Mouse (Mus musculus) hindbrain, embryonic 12.5 days (tissue): ENCODE measurements at regions not wholly inside any gene's neighbourhood (a gene's known extent, or its start where the extent isn't known, plus 50 kb on each side); places are given as distances from the start of the nearest gene placed in this dataset.

Experiments
- ATAC-seq: fragments of 200-750 bp; cut with Nextera tagmentation; 2 replicates; pipeline ENCODE4 v1.8.0; 2017; ENCODE audit warnings: moderate TSS enrichment; ENCODE audit not compliant: low FRiP score
- H3K27ac ChIP-seq: fragments of 300-500 bp; sonication (generic); 2 replicates; pipeline ENCODE4 v1.5.1; 2016; ENCODE audit warnings: mild to moderate bottlenecking
- H3K27me3 ChIP-seq: fragments of 300-500 bp; sonication (generic); 2 replicates; pipeline ENCODE4 v1.6.1; 2016; ENCODE audit warnings: mild to moderate bottlenecking
- H3K36me3 ChIP-seq: fragments of 300-500 bp; sonication (generic); 2 replicates; pipeline ENCODE4 v1.6.1; 2016; ENCODE audit warnings: mild to moderate bottlenecking
- H3K4me1 ChIP-seq: fragments of 300-500 bp; sonication (generic); 2 replicates; pipeline ENCODE4 v1.6.1; 2016
- H3K4me2 ChIP-seq: fragments of 300-500 bp; sonication (generic); replicated peaks from 2 replicates; pipeline ENCODE4 v1.6.1; 2016; ENCODE audit warnings: mild to moderate bottlenecking
- H3K4me3 ChIP-seq: fragments of 300-500 bp; sonication (generic); 2 replicates; pipeline ENCODE4 v1.5.1; 2016; ENCODE audit warnings: mild to moderate bottlenecking
- H3K9ac ChIP-seq: fragments of 300-500 bp; sonication (generic); 2 replicates; pipeline ENCODE4 v1.6.1; 2016; ENCODE audit warnings: mild to moderate bottlenecking, moderate library complexity
- H3K9me3 ChIP-seq: fragments of 300-500 bp; sonication (generic); replicated peaks from 2 replicates; pipeline ENCODE4 v1.6.1; 2016; ENCODE audit warnings: mild to moderate bottlenecking
- WGBS: fragments of 180-500 bp; shearing (Covaris S2); methylation state at CpG from one replicate; pipeline ENCODE4 v1.1.7; 2016; 5-methylcytosine and 5-hydroxymethylcytosine counted together

- Histone ChIP-seq H3K4me1 (no peaks in the 10 kb centered on the region), H3K27me3 (no peaks in the 10 kb centered on the region), H3K27ac (no peak overlapping the region), H3K4me3 (no peak overlapping the region), H3K9ac (no peak overlapping the region), H3K36me3 (no peaks in the 10 kb centered on the region), H3K9me3 (no peaks in the 10 kb centered on the region), H3K4me2 (no peak overlapping the region)
- 59% methylated on average over 3 of the region's 3 CpGs for WGBS
- no peak for ATAC-seq
Measured at GRCm38 (mm10) chr1:185519811-185520210, 65.2 kb downstream of the Slc30a10 start.

GRCm38 (mm10) chr1:185524020-185524419, 69.4 kb downstream of the Slc30a10 start:
- no peak overlapping the region for H3K4me3 ChIP-seq
- ATAC-seq: no peak
- H3K4me2 ChIP-seq: no peak overlapping the region
- H3K27ac ChIP-seq: no peak overlapping the region
- no peak overlapping the region for H3K9ac ChIP-seq
- no peaks in the 10 kb centered on the region for H3K36me3 ChIP-seq
- no peaks in the 10 kb centered on the region for H3K27me3 ChIP-seq
- 78% methylated on average over 10 of the region's 10 CpGs for WGBS
- no peaks in the 10 kb centered on the region; the same call in 1 of the 2 replicates for H3K9me3 ChIP-seq
- H3K4me1 ChIP-seq: no peaks in the 10 kb centered on the region

GRCm38 (mm10) chr1:185533471-185533870, 78.8 kb downstream of the Slc30a10 start:
- no peak overlapping the region for H3K4me2 ChIP-seq
- H3K4me3 ChIP-seq: no peak overlapping the region
- no peak overlapping the region for H3K9ac ChIP-seq
- no peaks in the 10 kb centered on the region for H3K27me3 ChIP-seq
- ATAC-seq: no peak
- no peaks in the 10 kb centered on the region for H3K36me3 ChIP-seq
- H3K9me3 ChIP-seq: no peaks in the 10 kb centered on the region
- no peaks in the 10 kb centered on the region for H3K4me1 ChIP-seq
- WGBS: 96% methylated on average over 5 of the region's 5 CpGs
- no peak overlapping the region for H3K27ac ChIP-seq

- ATAC-seq: no peak
- WGBS: 94% methylated on average over 1 of the region's 1 CpGs
- H3K36me3 ChIP-seq: no peaks in the 10 kb centered on the region
- H3K27ac ChIP-seq: no peak overlapping the region
- H3K9ac ChIP-seq: no peak overlapping the region
- no peaks in the 10 kb centered on the region for H3K27me3 ChIP-seq
- H3K4me3 ChIP-seq: no peak overlapping the region
- no peaks in the 10 kb centered on the region for H3K4me1 ChIP-seq
- no peak overlapping the region for H3K4me2 ChIP-seq
- no peaks in the 10 kb centered on the region for H3K9me3 ChIP-seq
Measured at GRCm38 (mm10) chr1:185534129-185534528, 79.5 kb downstream of the Slc30a10 start.

GRCm38 (mm10) chr1:185535321-185535720, 80.7 kb downstream of the Slc30a10 start:
- H3K36me3 ChIP-seq: no peaks in the 10 kb centered on the region
- H3K27me3 ChIP-seq: no peaks in the 10 kb centered on the region
- H3K9ac ChIP-seq: no peak overlapping the region
- H3K4me1 ChIP-seq: no peaks in the 10 kb centered on the region
- 84% methylated on average over 6 of the region's 6 CpGs for WGBS
- H3K9me3 ChIP-seq: no peaks in the 10 kb centered on the region
- no peak overlapping the region for H3K4me2 ChIP-seq
- no peak overlapping the region for H3K4me3 ChIP-seq
- no peak for ATAC-seq
- H3K27ac ChIP-seq: no peak overlapping the region

- Histone ChIP-seq H3K4me1 (no peaks in the 10 kb centered on the region), H3K9ac (no peak overlapping the region), H3K27me3 (no peaks in the 10 kb centered on the region), H3K4me2 (no peak overlapping the region), H3K4me3 (no peak overlapping the region), H3K36me3 (no peaks in the 10 kb centered on the region), H3K27ac (no peak overlapping the region), H3K9me3 (no peaks in the 10 kb centered on the region)
- ATAC-seq: no peak
- 93% methylated on average over 4 of the region's 4 CpGs for WGBS
Measured at GRCm38 (mm10) chr1:185537236-185537635, 82.6 kb downstream of the Slc30a10 start.

GRCm38 (mm10) chr1:185539458-185539857, 84.8 kb downstream of the Slc30a10 start:
- H3K27me3 ChIP-seq: no peaks in the 10 kb centered on the region
- H3K4me3 ChIP-seq: no peak overlapping the region
- H3K9ac ChIP-seq: no peak overlapping the region
- no peak overlapping the region for H3K4me2 ChIP-seq
- H3K4me1 ChIP-seq: no peaks in the 10 kb centered on the region
- H3K9me3 ChIP-seq: no peaks in the 10 kb centered on the region
- no peaks in the 10 kb centered on the region for H3K36me3 ChIP-seq
- WGBS: 57% methylated on average over 1 of the region's 1 CpGs
- H3K27ac ChIP-seq: no peak overlapping the region
- no peak for ATAC-seq

- Histone ChIP-seq H3K9me3 (no peaks in the 10 kb centered on the region), H3K27ac (no peak overlapping the region), H3K4me3 (no peak overlapping the region), H3K9ac (no peak overlapping the region), H3K4me2 (no peak overlapping the region), H3K27me3 (no peaks in the 10 kb centered on the region), H3K36me3 (no peaks in the 10 kb centered on the region), H3K4me1 (peaks cover 4% of the 10 kb centered on the region; the same call in 1 of the 2 replicates)
- no peak for ATAC-seq
Measured at GRCm38 (mm10) chr1:185546346-185546745, 91.7 kb downstream of the Slc30a10 start.

GRCm38 (mm10) chr1:185572761-185573530, 118.3 kb downstream of the Slc30a10 start:
- H3K36me3 ChIP-seq: no peaks in the 10 kb centered on the region
- no peak for ATAC-seq
- 65% methylated on average over 9 of the region's 9 CpGs for WGBS

GRCm38 (mm10) chr1:185574978-185575377, 120.3 kb downstream of the Slc30a10 start:
- no peak overlapping the region for H3K4me3 ChIP-seq
- no peak for ATAC-seq
- H3K27ac ChIP-seq: no peak overlapping the region
- no peak overlapping the region for H3K4me2 ChIP-seq
- H3K4me1 ChIP-seq: no peaks in the 10 kb centered on the region
- no peaks in the 10 kb centered on the region for H3K9me3 ChIP-seq
- no peaks in the 10 kb centered on the region for H3K27me3 ChIP-seq
- 69% methylated on average over 4 of the region's 4 CpGs for WGBS
- no peak overlapping the region for H3K9ac ChIP-seq
- no peaks in the 10 kb centered on the region for H3K36me3 ChIP-seq

More at GRCm38 (mm10) chr1:185572761-185573530, 118.3 kb downstream of the Slc30a10 start:
- H3K27me3 ChIP-seq: no peaks in the 10 kb centered on the region
- no peaks in the 10 kb centered on the region for H3K9me3 ChIP-seq
- H3K27ac ChIP-seq: no peak overlapping the region
- H3K4me1 ChIP-seq: no peaks in the 10 kb centered on the region
- no peak overlapping the region for H3K4me3 ChIP-seq
- no peak overlapping the region for H3K9ac ChIP-seq
- no peak overlapping the region for H3K4me2 ChIP-seq

- 100% methylated on average over 1 of the region's 1 CpGs for WGBS
- ATAC-seq: no peak
- Histone ChIP-seq H3K27ac (no peak overlapping the region), H3K9me3 (no peaks in the 10 kb centered on the region), H3K36me3 (no peaks in the 10 kb centered on the region), H3K4me1 (no peaks in the 10 kb centered on the region), H3K4me3 (no peak overlapping the region), H3K27me3 (no peaks in the 10 kb centered on the region), H3K4me2 (no peak overlapping the region), H3K9ac (no peak overlapping the region)
Measured at GRCm38 (mm10) chr1:185579824-185580223, 125.2 kb downstream of the Slc30a10 start.

GRCm38 (mm10) chr1:185585191-185585870, 130.7 kb downstream of the Slc30a10 start:
- H3K36me3 ChIP-seq: no peaks in the 10 kb centered on the region
- H3K9ac ChIP-seq: no peak overlapping the region
- no peaks in the 10 kb centered on the region for H3K4me1 ChIP-seq
- H3K27ac ChIP-seq: no peak overlapping the region
- WGBS: 92% methylated on average over 6 of the region's 6 CpGs
- H3K4me3 ChIP-seq: no peak overlapping the region
- no peak overlapping the region for H3K4me2 ChIP-seq
- H3K27me3 ChIP-seq: no peaks in the 10 kb centered on the region
- ATAC-seq: no peak
- no peaks in the 10 kb centered on the region; the same call in 1 of the 2 replicates for H3K9me3 ChIP-seq
